Mouse (Mus musculus) E14TG2a.4 (cell line): ENCODE results near the gene AC134908.4.

ENCODE experiments used
- H3K27me3 ChIP-seq: 2 replicates; pipeline ENCODE4 v1.6.1; 2014; ENCODE audit warnings: low read length, control low read depth; ENCODE audit not compliant: insufficient read depth
- H3K36me3 ChIP-seq: 2 replicates; pipeline ENCODE4 v1.6.1; 2014; ENCODE audit warnings: low read length, control low read depth; ENCODE audit not compliant: insufficient read depth
- H3K4me1 ChIP-seq: replicated peaks from 2 replicates; pipeline ENCODE4 v1.6.1; 2014; ENCODE audit warnings: low read depth, low read length, control low read depth
- H3K4me3 ChIP-seq: replicated peaks from 2 replicates; pipeline ENCODE4 v1.5.1; 2014; ENCODE audit warnings: mild to moderate bottlenecking, low read length
- H3K9me3 ChIP-seq: 2 replicates; pipeline ENCODE4 v1.6.1; 2014; ENCODE audit warnings: low read length, control low read depth
- CTCF ChIP-seq: conservative IDR thresholded peaks from 2 replicates; pipeline ENCODE4 v1.5.1; 2014; ENCODE audit warnings: low read length
- NANOG ChIP-seq: IDR thresholded peaks from 2 replicates; pipeline ENCODE4 v1.6.1; 2014; ENCODE audit warnings: borderline replicate concordance, low read length, mixed read lengths
- POU5F1 ChIP-seq: IDR thresholded peaks from 2 replicates; pipeline ENCODE4 v1.6.1; 2014; ENCODE audit warnings: low read length, borderline replicate concordance

The AC134908.4 gene

GRCm38 (mm10) chr17:25833291-25833663, 37.8 kb upstream of the AC134908.4 start, which contains the start of gene Stub1:
Gene Stub1 (minus strand): TSS chr17:25833404.
- Histone ChIP-seq H3K4me3 (peak within 1 kb of the TSS; percentile 95), H3K9me3 (no peaks in the 10 kb centered on the region), H3K27me3 (peaks cover 11% of the 10 kb centered on the region), H3K36me3 (peaks cover 65% of the 10 kb centered on the region), H3K4me1 (peaks cover 83% of the 10 kb centered on the region)
- no peak for TF ChIP-seq POU5F1
- no peak for TF ChIP-seq CTCF
- no peak for TF ChIP-seq NANOG

GRCm38 (mm10) chr17:25832436-25833290, 37.2 kb upstream of the AC134908.4 start:
- H3K36me3 ChIP-seq: peaks cover 65% of the 10 kb centered on the region
- TF ChIP-seq POU5F1 (no peak), CTCF (no peak), NANOG (no peak)
- H3K9me3 ChIP-seq: no peaks in the 10 kb centered on the region
- peaks cover 85% of the 10 kb centered on the region for H3K4me1 ChIP-seq
- peak overlapping the region; percentile 95 for H3K4me3 ChIP-seq
- H3K27me3 ChIP-seq: peaks cover 11% of the 10 kb centered on the region

- H3K4me1 ChIP-seq: peaks cover 86% of the 10 kb centered on the region
- peak overlapping the region; percentile 95 for H3K4me3 ChIP-seq
- peaks cover 71% of the 10 kb centered on the region for H3K36me3 ChIP-seq
- H3K9me3 ChIP-seq: no peaks in the 10 kb centered on the region
- peaks cover 9% of the 10 kb centered on the region for H3K27me3 ChIP-seq
- TF ChIP-seq NANOG: no peak
- TF ChIP-seq CTCF: no peak
- TF ChIP-seq POU5F1: no peak
Observed at GRCm38 (mm10) chr17:25831451-25832281, 36.2 kb upstream of the AC134908.4 start.

- Histone ChIP-seq H3K9me3 (no peaks in the 10 kb centered on the region), H3K36me3 (peaks cover 74% of the 10 kb centered on the region), H3K4me3 (peak overlapping the region; percentile 95), H3K27me3 (peaks cover 2% of the 10 kb centered on the region; the same call in 1 of the 2 replicates), H3K4me1 (peaks cover 86% of the 10 kb centered on the region)
- TF ChIP-seq POU5F1: no peak
- TF ChIP-seq CTCF: no peak
- no peak for TF ChIP-seq NANOG
Observed at GRCm38 (mm10) chr17:25830806-25831431, 35.5 kb upstream of the AC134908.4 start.

DNA sequence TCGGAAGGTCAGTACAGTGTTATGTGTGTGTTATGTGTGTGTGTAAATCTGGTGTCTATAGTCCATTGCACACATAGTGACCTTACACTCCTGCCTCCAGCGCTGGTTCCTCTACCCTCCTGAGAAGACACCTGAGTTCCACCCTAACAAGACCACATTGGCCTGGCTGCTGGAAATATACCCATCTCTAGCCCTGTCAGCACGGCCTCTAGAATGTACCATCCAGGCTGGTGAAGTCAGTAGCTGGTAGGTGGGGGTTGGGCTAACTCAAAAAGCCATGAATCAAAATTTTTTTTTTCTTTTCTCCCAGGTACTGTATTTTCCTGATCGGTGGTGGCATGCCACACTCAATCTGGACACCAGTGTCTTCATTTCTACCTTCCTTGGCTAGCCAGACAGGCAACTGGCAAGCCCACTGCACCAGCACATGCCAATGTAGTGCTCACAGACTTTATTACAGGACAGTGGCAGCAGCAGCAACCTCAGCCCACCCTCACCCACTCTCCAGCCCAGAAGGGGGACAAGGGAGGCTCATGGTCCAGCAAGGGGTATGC, 34.8 kb upstream of the AC134908.4 start:
- peaks cover 74% of the 10 kb centered on the region for H3K36me3 ChIP-seq

GRCm38 (mm10) chr17:25829558-25830017, 34.1 kb upstream of the AC134908.4 start:
- TF ChIP-seq NANOG: no peak
- H3K27me3 ChIP-seq: no peaks in the 10 kb centered on the region
- H3K9me3 ChIP-seq: no peaks in the 10 kb centered on the region
- H3K36me3 ChIP-seq: peaks cover 72% of the 10 kb centered on the region
- H3K4me3 ChIP-seq: peak overlapping the region; percentile 95
- H3K4me1 ChIP-seq: peaks cover 86% of the 10 kb centered on the region

More for the DNA sequence above, 34.8 kb upstream of the AC134908.4 start:
- Histone ChIP-seq H3K4me3 (peak overlapping the region; percentile 95), H3K27me3 (no peaks in the 10 kb centered on the region), H3K4me1 (peaks cover 86% of the 10 kb centered on the region), H3K9me3 (no peaks in the 10 kb centered on the region)
- TF ChIP-seq CTCF: no peak
- TF ChIP-seq POU5F1: no peak
- no peak for TF ChIP-seq NANOG

DNA sequence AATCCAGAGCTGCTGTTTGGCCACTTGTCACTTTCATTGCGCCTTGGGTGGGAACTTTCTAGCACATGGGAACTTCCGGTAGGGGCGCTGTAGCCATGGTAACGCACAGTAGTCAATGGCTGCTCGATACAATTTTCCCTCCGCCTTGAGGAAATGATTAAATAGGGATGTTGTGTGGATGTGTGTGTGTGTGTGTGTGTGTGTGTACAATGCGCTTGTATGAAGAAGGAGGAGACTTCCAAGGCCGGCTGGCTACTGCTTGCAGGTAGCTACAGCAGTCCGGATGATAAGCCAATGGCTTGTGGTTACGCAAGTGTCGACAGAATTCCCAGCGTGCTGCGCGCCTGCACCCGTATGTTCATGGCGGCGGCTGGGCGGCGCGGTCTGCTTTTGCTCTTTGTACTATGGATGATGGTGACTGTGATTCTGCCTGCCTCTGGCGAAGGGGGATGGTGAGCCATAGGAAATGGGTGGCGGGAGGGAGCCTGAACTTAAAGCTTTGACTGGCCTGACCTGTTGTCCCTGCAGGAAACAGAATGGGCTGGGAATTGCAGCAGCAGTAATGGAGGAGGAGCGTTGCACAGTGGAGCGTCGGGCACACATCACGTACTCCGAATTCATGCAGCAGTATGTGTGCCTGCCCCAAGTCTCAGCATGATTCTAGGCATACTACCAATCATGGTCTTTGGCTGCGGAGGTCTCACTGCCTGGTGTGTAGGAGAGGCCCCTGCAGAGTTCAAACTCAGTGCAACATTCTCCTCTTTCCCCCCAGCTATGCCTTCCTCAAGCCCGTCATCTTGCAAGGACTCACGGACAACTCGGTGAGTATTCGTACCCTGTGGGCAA, 33.5 kb upstream of the AC134908.4 start, which contains the start of gene Jmjd8:
Gene Jmjd8 (plus strand): TSS at position 156 of the 846 bp plus-strand sequence.
- peak within 1 kb of the TSS; percentile 95 for H3K4me3 ChIP-seq
- H3K4me1 ChIP-seq: peaks cover 86% of the 10 kb centered on the region
- H3K36me3 ChIP-seq: peaks cover 66% of the 10 kb centered on the region
- H3K9me3 ChIP-seq: no peaks in the 10 kb centered on the region
- TF ChIP-seq POU5F1: no peak
- TF ChIP-seq CTCF: peak; percentile 27
- no peak for TF ChIP-seq NANOG
- H3K27me3 ChIP-seq: no peaks in the 10 kb centered on the region
